Mouse (Mus musculus) kidney, postnatal 25 days (tissue): Measurements from ENCODE around the gene Syt2.

Experiments used
- DNase-seq, 2 experiments: peaks; one replicate each; pipeline ENCODE4 v3.0.0; 2021; ENCODE audit warnings: mixed read lengths in 2 of 2

Gene Syt2

DNA sequence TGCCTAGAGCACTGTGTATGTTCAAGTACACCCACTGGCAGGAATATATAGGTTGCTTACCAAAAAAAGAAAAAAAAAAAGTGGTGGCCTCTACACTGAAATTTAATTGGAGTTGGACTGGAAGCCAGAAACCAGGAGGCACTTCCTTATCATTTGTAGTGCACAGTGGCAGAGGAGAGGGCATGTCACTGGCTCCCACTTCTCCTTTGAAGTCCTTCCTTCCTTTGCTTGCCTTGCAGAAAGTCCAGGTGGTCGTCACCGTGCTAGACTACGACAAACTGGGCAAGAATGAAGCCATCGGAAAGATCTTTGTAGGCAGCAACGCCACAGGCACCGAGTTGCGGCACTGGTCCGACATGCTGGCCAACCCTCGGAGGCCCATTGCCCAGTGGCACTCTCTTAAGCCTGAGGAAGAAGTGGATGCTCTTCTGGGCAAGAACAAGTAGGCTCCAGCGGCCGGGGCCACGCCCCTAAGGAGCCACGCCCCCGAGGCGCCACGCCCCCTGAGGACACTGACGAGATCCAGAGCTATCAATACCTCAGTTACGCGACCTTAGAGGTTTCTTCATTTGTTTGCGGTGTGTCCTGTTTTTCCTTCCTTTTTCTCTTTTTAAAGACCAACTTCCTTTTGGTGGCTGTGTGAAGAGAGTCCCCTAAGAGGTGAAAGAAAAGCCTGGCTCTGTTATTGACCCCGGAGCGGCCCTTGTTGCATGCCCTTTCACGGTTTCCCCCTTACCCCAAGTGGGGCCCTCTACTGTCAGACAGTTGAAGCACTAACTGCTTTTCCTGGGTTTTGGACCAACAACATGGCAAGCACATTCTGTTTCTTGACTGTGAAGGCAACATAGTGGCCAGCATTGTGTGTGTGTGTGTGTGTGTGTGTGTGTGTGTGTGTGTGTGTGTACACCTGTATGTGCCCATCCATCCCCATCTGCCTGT, 101.0 kb downstream of the Syt2 start:
- peak in 1 of 2 experiments; percentile 32 for DNase-seq

DNA sequence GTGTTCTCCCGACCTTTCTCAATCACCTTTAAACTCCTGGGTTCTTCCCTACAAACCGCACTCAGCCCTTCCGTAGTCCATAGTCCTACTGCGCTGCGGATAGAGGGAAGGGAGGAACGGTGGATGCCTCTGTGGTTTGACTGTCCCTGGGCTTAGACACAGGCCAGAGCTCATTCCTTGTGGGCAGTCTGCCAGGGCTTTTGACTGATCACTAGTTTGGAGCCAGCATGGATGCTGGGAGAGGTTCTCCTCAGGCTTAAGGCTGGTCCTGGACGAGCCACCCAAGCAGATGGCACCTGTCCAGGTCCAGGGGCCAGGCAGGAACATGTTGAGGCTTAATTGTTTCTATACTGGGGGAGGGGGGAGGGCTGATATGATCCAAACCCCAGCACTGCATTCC, 103.4 kb downstream of the Syt2 start:
- peak; percentile 52 to 60 for DNase-seq

DNA sequence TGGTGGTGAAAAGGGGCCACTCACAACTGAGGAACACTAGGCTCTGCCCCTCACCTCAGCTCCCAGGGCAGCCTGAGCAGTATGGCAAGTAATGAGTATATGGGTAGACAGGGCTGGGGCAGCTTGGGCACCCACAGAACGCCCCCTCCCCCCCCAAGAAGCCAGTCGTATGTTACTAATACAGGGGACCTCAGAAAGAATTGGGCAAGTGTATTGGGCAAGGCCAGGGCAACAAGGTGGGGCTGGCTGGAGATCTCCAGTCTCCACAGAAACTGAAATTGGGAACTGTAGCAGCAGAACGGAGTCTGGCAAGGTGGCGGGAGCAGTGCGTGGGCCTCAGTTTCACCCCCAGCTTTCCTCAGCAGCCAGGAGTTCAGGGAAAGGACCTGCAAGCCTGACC, 106.0 kb downstream of the Syt2 start:
- no peak for DNase-seq

DNA sequence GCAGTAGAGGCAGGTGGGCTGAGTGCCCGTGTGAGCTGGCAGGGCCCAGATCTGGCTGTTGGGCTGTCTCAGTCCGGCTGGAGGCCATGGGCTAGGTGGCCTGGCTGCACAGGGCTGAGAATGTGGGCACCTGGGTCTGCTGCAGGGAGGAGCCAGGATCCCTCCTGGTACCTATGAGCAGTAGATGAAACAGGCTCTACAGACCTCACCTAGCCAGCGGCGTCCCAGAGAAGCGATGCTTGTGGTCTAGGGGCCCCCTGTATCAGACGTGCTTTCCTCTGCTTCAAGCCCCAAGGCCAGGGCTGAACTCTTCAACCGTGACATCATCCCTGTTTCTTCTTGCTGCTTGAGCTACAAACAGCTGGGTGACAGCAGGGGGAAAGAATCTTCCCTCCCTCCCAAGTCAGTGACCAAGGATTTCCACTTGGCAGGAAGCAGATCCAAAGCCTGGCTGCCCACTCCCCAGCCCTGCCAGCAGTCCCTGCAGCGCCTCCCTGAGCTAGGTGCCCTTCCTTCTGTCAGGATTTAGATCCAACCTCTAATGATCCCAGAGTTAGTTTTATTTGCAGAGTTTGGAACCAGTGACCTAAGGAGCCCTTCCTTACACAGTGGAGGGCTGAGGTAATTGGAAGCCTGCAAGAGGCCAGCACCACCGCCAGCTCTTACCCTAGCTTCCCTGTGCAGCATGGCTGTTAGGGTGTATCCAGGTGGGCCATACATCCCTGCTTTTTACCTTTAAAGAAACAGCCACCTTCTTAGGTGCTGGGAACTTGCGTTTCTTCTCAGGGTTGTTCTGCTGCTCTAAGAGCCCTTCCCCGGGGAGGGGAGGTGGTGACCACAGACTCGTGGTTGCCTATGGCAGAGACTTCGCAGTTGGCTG, 107.5 kb downstream of the Syt2 start:
- peak in 1 of 2 experiments; percentile 20 for DNase-seq

DNA sequence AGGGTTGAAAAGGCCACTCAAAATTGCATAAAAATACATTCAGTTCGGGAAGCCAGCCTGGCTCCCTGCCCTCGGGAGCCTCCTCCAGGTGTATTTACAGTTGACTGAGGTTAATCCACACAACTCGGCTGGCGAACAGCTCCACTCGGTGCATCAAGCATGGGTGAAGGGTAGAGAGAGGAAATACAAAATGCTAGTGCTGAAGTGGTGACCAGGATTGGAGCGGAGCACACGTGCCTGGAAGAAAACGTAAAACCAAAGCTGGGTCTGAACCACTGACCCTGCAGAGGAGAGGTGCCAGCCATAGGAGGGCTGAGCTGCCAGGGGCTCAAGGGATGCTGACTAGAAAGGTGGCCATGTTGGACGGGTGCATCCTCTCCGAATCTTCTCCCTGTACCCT, 108.3 kb downstream of the Syt2 start:
- no peak for DNase-seq

- DNase-seq, result no peak
These were observed 109.2 kb downstream of the Syt2 start for GRCm38 (mm10) chr1:134755548-134756189.

DNA sequence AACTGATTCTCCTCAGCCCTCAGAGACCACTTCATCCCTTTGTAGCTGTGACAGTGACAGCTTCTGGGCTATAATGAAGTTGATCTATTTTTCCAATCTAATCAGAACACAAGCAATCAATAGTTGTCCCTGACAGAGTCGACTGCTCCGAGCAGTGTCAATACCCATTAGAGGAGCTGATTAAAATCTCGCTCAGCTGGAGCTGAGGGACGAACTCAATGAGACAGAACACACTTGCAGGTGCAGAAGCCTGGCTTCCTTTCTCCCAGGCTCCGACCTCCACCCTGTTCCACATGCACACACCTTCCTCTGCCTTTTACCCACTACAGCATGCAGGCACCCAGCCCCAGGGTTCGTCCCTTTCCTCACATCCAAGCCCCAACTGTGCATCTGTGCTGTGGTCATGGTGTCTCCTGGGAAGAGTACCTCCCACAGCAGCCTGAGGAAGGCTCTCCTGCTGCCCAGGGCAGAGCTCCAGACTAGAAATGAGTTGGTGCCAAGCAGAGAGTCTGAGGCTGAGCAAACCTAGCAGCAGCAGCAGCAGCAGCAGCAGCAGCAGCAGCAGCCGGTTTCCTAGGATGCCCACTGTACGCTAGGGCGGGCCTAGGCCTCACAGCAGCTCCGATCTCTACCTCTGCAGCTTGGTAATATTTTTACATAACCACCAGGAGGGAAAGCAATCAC, 109.9 kb downstream of the Syt2 start:
- DNase-seq, result no peak

- no peak for DNase-seq
These were observed 110.8 kb downstream of the Syt2 start for GRCm38 (mm10) chr1:134757230-134757629.

GRCm38 (mm10) chr1:134759133-134759532, 112.7 kb downstream of the Syt2 start:
- DNase-seq, result peak; percentile 48 to 62

- DNase-seq, result no peak
These were observed 114.2 kb downstream of the Syt2 start for GRCm38 (mm10) chr1:134760642-134761041.

- no peak for DNase-seq
These were observed 115.1 kb downstream of the Syt2 start for GRCm38 (mm10) chr1:134761534-134761933.

- DNase-seq, result no peak
These were observed 116.8 kb downstream of the Syt2 start for GRCm38 (mm10) chr1:134763250-134763649.

DNA sequence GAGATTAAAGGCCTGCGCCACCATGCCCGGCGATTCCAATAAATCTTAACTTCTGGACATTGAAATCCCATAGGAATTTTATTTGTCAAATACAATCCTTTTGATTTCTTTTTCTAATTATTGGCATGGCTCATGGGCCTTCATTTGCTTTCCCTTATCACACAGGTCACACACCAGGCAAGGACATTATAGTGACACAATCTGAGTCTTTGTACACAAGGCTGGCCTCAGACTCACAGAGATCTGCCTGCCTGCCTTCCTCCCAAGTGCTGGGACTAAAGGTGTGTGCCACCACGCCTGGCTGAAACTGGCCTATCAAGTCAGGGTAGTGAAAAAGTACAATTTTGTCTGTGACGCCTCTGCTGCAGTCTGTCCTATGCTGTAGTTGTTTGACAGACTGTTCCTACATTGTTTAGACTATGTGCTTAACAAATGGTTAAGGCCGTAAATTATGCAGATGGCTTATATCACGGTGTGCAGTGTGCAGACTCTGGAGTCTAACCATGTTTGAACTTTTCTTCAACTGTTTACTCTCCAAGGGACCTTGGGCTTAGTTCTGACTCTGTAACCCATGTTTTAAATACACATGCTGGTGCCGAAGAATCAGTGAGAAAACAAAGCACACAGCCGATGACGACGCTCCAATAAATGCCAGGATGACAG, 117.4 kb downstream of the Syt2 start:
- DNase-seq, result no peak

- peak in 1 of 2 experiments; percentile 18 for DNase-seq
These were observed 118.5 kb downstream of the Syt2 start for GRCm38 (mm10) chr1:134764831-134765458.

GRCm38 (mm10) chr1:134766448-134766847, 120.0 kb downstream of the Syt2 start:
- no peak for DNase-seq

GRCm38 (mm10) chr1:134770312-134770711, 123.8 kb downstream of the Syt2 start:
- no peak for DNase-seq

DNA sequence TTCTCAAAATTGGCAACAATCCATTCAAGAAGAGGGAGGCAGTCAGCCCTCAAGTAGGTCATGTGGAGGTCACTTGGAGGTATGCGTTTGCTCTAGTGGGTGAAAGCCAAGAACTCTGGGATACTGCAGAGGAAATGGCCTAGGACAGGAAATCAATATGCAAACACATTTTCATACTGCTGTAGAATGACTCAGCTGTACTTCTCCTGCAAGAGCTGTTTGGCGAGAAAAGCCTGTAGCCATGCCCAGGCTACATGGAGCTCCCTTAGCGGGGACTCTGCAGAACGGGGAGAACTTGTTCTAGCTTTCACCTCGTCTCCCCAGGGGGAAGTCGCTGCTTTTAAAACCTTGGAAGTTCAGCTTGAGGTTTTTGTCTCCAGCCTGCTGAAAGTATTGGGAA, 124.9 kb downstream of the Syt2 start:
- DNase-seq, result peak; percentile 17 to 72

DNA sequence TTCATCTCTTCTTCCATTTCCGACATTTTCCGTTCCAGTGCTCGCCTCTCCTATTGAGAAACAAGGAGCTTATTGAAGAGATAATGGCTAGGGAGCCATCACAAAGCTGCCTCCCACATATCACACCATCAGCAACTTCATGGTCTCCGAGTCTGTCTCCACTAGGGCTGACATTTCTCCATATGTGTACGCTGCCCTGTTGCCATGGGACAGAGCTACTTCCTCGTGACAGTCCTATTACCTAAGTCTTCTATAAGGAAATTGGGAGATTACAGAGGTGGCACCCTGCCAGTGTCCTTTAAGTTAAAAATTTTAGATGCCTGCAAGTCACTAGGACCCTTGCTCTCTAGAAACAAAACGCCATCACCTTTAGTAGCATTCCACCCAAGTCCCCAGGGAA, 125.5 kb downstream of the Syt2 start:
- no peak for DNase-seq

- DNase-seq, result no peak
These were observed 126.3 kb downstream of the Syt2 start for GRCm38 (mm10) chr1:134772821-134773220.

- no peak for DNase-seq
These were observed 126.8 kb downstream of the Syt2 start for GRCm38 (mm10) chr1:134773256-134773655.

- DNase-seq, result peak in 1 of 2 experiments; percentile 50
These were observed 127.8 kb downstream of the Syt2 start for GRCm38 (mm10) chr1:134774247-134774646.
